Mouse (Mus musculus): ENCODE measurements around the gene Pfn1.

GRCm38 (mm10) chr11:70700613-70701012, 46.2 kb upstream of the Pfn1 start:
- TF ChIP-seq POLR2A (IDR thresholded peaks at IDR 0.05; ENCODE audit: control insufficient read depth, low read depth, low read length) (no peak), CTCF (IDR thresholded peaks at IDR 0.05; ENCODE audit: control insufficient read depth, insufficient read depth, insufficient replicate concordance, low read depth, low read length) (no peak)
